In genomic region chr4:84172841-84173240, GRCm38 (mm10) we compare ENCODE assay signal across 13 mouse cellular contexts.
DNase-seq lines count a peak whose midpoint lies in the region; ATAC-seq lines count a peak whose summit lies in the region.
"Had no signal": no experiment of that assay in that cellular context is flagged by ENCODE, and none has a peak within 500 bp of the region (broad histone marks: within the 10 kb centered on the region; RNA-seq: fewer than 3 reads in every experiment).

No protein-coding gene starts in this region.

- peak; percentile 53 for DNase-seq in forebrain, embryonic 10.5 days (ENCODE audit: extremely low spot score, low spot score)
- peak; percentile 67 for DNase-seq in embryo, embryonic 9.5 days (ENCODE audit: extremely low spot score)
- peak; percentile 50 for DNase-seq in hindbrain, embryonic 11.5 days (ENCODE audit: low spot score)
- DNase-seq in gastrocnemius, adult 18-20 months (ENCODE audit: low spot score) = no peak
- no peak for DNase-seq in gastrocnemius, postnatal 36 days
- DNase-seq in frontal cortex, postnatal 36 days (ENCODE audit: low spot score in 2 of 2) = no peak
- DNase-seq: adrenal gland, postnatal 14 days; cerebellum, adult 2 months; kidney, postnatal 14 days; lung, postnatal 36 days had no signal

- H3K4me2 ChIP-seq in forebrain, embryonic 15.5 days (replicated peaks) = no peak overlapping the region
- no peak overlapping the region for H3K4me2 ChIP-seq in hindbrain, embryonic 11.5 days (replicated peaks; ENCODE audit: low read depth, low read length)
- H3K4me2 ChIP-seq in midbrain, embryonic 16.5 days (ENCODE audit: low read length) = 0 out of 2 replicates have a peak overlapping the region, but pooled peaks have one; percentile 3
- H3K4me2 ChIP-seq: heart, embryonic 15.5 days had no signal

- no peaks in the 10 kb centered on the region for H3K36me3 ChIP-seq in forebrain, embryonic 10.5 days (replicated peaks)
- no peaks in the 10 kb centered on the region for H3K36me3 ChIP-seq in forebrain, embryonic 15.5 days
- no peaks in the 10 kb centered on the region for H3K36me3 ChIP-seq in hindbrain, embryonic 11.5 days (ENCODE audit: control insufficient read depth, insufficient read depth, low read length)
- no peaks in the 10 kb centered on the region for H3K36me3 ChIP-seq in midbrain, embryonic 16.5 days (ENCODE audit: control insufficient read depth, insufficient read depth, low read length)
- H3K36me3 ChIP-seq: heart, embryonic 15.5 days had no signal

- H3K9me3 ChIP-seq in forebrain, embryonic 10.5 days = no peaks in the 10 kb centered on the region
- H3K9me3 ChIP-seq in forebrain, embryonic 15.5 days = no peaks in the 10 kb centered on the region
- H3K9me3 ChIP-seq in hindbrain, embryonic 11.5 days (ENCODE audit: control insufficient read depth, low read length) = no peaks in the 10 kb centered on the region
- no peaks in the 10 kb centered on the region for H3K9me3 ChIP-seq in midbrain, embryonic 16.5 days (replicated peaks; ENCODE audit: control insufficient read depth, low read length, poor library complexity, severe bottlenecking)
- H3K9me3 ChIP-seq: heart, embryonic 15.5 days had no signal

- H3K9ac ChIP-seq in forebrain, embryonic 15.5 days (replicated peaks) = no peak overlapping the region
- no peak overlapping the region for H3K9ac ChIP-seq in hindbrain, embryonic 11.5 days (ENCODE audit: low read depth, low read length)
- no peak overlapping the region for H3K9ac ChIP-seq in midbrain, embryonic 16.5 days (ENCODE audit: low read depth, low read length)
- H3K9ac ChIP-seq: heart, embryonic 15.5 days had no signal

- intact Hi-C loops in gastrocnemius, postnatal 36 days (cut with DNase I) = no loop called here

- H3K27me3 ChIP-seq in forebrain, embryonic 10.5 days (ENCODE audit: poor library complexity, severe bottlenecking) = peaks cover 35% of the 10 kb centered on the region; the same call in 1 of the 2 replicates
- no peaks in the 10 kb centered on the region for H3K27me3 ChIP-seq in forebrain, embryonic 15.5 days
- H3K27me3 ChIP-seq in hindbrain, embryonic 11.5 days (ENCODE audit: control insufficient read depth, insufficient read depth, low read length) = no peaks in the 10 kb centered on the region
- no peaks in the 10 kb centered on the region for H3K27me3 ChIP-seq in midbrain, embryonic 16.5 days (ENCODE audit: control insufficient read depth, insufficient read depth, low read depth, low read length)
- H3K27me3 ChIP-seq: heart, embryonic 15.5 days had no signal

- peaks cover 26% of the 10 kb centered on the region for H3K4me1 ChIP-seq in forebrain, embryonic 10.5 days
- peaks cover 5% of the 10 kb centered on the region for H3K4me1 ChIP-seq in forebrain, embryonic 15.5 days
- H3K4me1 ChIP-seq in hindbrain, embryonic 11.5 days (replicated peaks; ENCODE audit: control insufficient read depth, insufficient read depth, low read length) = no peaks in the 10 kb centered on the region
- H3K4me1 ChIP-seq in midbrain, embryonic 16.5 days (ENCODE audit: control insufficient read depth, insufficient read depth, low read length) = peaks cover 5% of the 10 kb centered on the region
- H3K4me1 ChIP-seq: heart, embryonic 15.5 days had no signal

- ATAC-seq in forebrain, embryonic 15.5 days (replicated peaks) = no peak
- peak; percentile 73 for ATAC-seq in hindbrain, embryonic 11.5 days (ENCODE audit: low FRiP score)
- ATAC-seq in midbrain, embryonic 16.5 days = peak; percentile 77

- no peak overlapping the region for H3K4me3 ChIP-seq in forebrain, embryonic 10.5 days
- H3K4me3 ChIP-seq in forebrain, embryonic 15.5 days = no peak overlapping the region
- H3K4me3 ChIP-seq in hindbrain, embryonic 11.5 days (ENCODE audit: low read depth, low read length) = no peak overlapping the region
- no peak overlapping the region for H3K4me3 ChIP-seq in midbrain, embryonic 16.5 days (ENCODE audit: low read depth, low read length)
- H3K4me3 ChIP-seq: heart, embryonic 15.5 days had no signal

- peak overlapping the region; percentile 48; the same call in 1 of the 2 replicates for H3K27ac ChIP-seq in forebrain, embryonic 10.5 days
- no peak overlapping the region for H3K27ac ChIP-seq in forebrain, embryonic 15.5 days (replicated peaks)
- no peak overlapping the region for H3K27ac ChIP-seq in hindbrain, embryonic 11.5 days (ENCODE audit: low read depth, low read length)
- no peak overlapping the region for H3K27ac ChIP-seq in midbrain, embryonic 16.5 days (ENCODE audit: low read length)
- H3K27ac ChIP-seq: heart, embryonic 15.5 days had no signal

- WGBS in forebrain, embryonic 10.5 days = 29% methylated on average over 6 of the region's 6 CpGs
- whole genome bisulfite sequencing in forebrain, embryonic 15.5 days = 24% methylated on average over 6 of the region's 6 CpGs
- WGBS in hindbrain, embryonic 11.5 days = 18% methylated on average over 6 of the region's 6 CpGs
- 15% methylated on average over 6 of the region's 6 CpGs for WGBS in midbrain, embryonic 16.5 days

Comparison
In these comparisons a context has a peak if more than half of its experiments do, and no peak if none do; other contexts are left out.
1. DNase-seq: peak in forebrain, embryonic 10.5 days (single experiment), embryo, embryonic 9.5 days (single experiment) and hindbrain, embryonic 11.5 days (single experiment); none in gastrocnemius, adult 18-20 months (single experiment), gastrocnemius, postnatal 36 days (0 of 2) and frontal cortex, postnatal 36 days (0 of 2).